In the genomic region with DNA sequence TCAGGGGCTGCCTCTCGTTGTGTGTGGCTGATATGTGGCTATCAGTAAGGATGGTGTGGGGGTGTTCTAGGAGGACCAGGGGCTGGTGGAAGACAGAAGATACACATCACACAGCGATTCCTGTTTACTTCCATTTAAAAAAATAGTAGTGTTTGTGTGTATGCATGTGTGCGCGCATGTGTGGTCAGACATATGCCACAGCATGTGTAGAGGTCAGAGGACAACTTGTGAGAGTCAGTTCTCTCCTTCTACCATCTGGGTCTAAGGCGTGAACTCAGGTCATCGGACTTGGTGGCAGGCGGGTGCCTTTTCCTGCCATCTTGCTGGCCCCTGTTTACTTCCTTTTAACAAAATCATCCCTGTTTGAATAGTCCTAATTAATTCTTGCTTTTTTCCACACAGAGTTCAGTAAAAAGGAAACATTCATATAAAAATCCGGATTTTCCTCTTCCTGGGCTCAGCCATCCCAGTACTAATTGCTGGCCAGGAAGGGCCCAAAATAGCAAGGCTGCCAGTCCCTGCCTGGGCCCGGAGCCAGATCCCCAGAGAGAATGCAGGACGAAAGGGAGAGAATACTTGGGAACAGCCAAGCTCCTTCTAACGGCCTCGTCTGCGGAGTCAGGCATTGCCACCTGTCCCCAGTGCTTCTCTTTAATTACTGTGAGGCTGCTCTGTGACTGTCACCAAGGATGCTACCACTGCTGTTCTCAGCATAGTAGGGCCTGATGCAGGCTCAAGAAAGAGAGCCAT, we compare ENCODE assay signal across 8 mouse cellular contexts.
A peak's percentile ranks its signal among the peaks of the same experiment; 100 is the strongest.
DNase-seq lines count a peak whose midpoint lies in the region; ATAC-seq lines count a peak whose summit lies in the region.

No protein-coding gene starts in this region.

- H3K27me3 ChIP-seq in forebrain, embryonic 11.5 days (ENCODE audit: control insufficient read depth, insufficient read depth, low read length), result no peaks in the 10 kb centered on the region
- no peaks in the 10 kb centered on the region; the same call in 1 of the 2 replicates for H3K27me3 ChIP-seq in forebrain, embryonic 10.5 days (ENCODE audit: poor library complexity, severe bottlenecking)

- ATAC-seq in forebrain, embryonic 11.5 days (replicated peaks; ENCODE audit: low FRiP score), result no peak

- no peak overlapping the region for H3K9ac ChIP-seq in forebrain, embryonic 11.5 days (ENCODE audit: low read length)

- no peak overlapping the region for H3K4me3 ChIP-seq in forebrain, embryonic 11.5 days (ENCODE audit: low read depth, low read length)
- no peak overlapping the region for H3K4me3 ChIP-seq in forebrain, embryonic 10.5 days

- H3K4me1 ChIP-seq in forebrain, embryonic 11.5 days (replicated peaks; ENCODE audit: control insufficient read depth, insufficient read depth, low read length), result peaks cover 11% of the 10 kb centered on the region; the same call in 1 of the 2 replicates
- peaks cover 52% of the 10 kb centered on the region for H3K4me1 ChIP-seq in forebrain, embryonic 10.5 days

- no peaks in the 10 kb centered on the region for H3K9me3 ChIP-seq in forebrain, embryonic 11.5 days (ENCODE audit: control insufficient read depth, low read length)
- no peaks in the 10 kb centered on the region for H3K9me3 ChIP-seq in forebrain, embryonic 10.5 days

- no peak for DNase-seq in forebrain, embryonic 11.5 days (ENCODE audit: low spot score)
- no peak for DNase-seq in forebrain, embryonic 10.5 days (ENCODE audit: extremely low spot score, low spot score)
- DNase-seq in cerebellum, adult 9-11 months, result peak; percentile 98
- DNase-seq in heart, adult 11 months, result peak; percentile 97
- DNase-seq in kidney, adult 18-20 months, result peak; percentile 75
- DNase-seq in left cerebral cortex, adult 9 months (ENCODE audit: low spot score in 2 of 2), result peak; percentile 67 to 88
- DNase-seq in right cerebral cortex, postnatal 25 days, result peak; percentile 77
- no peak for DNase-seq in spleen, adult 18-20 months

- 0 out of 2 replicates have a peak overlapping the region, but pooled peaks have one; percentile 31 for H3K27ac ChIP-seq in forebrain, embryonic 11.5 days (ENCODE audit: low read depth, low read length)
- H3K27ac ChIP-seq in forebrain, embryonic 10.5 days, result no peak overlapping the region

- H3K4me2 ChIP-seq in forebrain, embryonic 11.5 days (ENCODE audit: low read depth, low read length, severe bottlenecking), result no peak overlapping the region

- 76% methylated on average over 13 of the region's 13 CpGs for WGBS in forebrain, embryonic 11.5 days
- 79% methylated on average over 13 of the region's 13 CpGs for WGBS in forebrain, embryonic 10.5 days

- no peaks in the 10 kb centered on the region for H3K36me3 ChIP-seq in forebrain, embryonic 11.5 days (ENCODE audit: control insufficient read depth, insufficient read depth, low read length)
- H3K36me3 ChIP-seq in forebrain, embryonic 10.5 days (replicated peaks), result no peaks in the 10 kb centered on the region

Comparison
In these comparisons a context has a peak if more than half of its experiments do, and no peak if none do; other contexts are left out.
1. DNase-seq: peak in cerebellum, adult 9-11 months (single experiment), heart, adult 11 months (single experiment), kidney, adult 18-20 months (single experiment), left cerebral cortex, adult 9 months (2 of 2) and right cerebral cortex, postnatal 25 days (single experiment); none in forebrain, embryonic 11.5 days (single experiment), forebrain, embryonic 10.5 days (single experiment) and spleen, adult 18-20 months (0 of 2).